Mouse (Mus musculus): ENCODE data around the gene Rps6ka4.

The Rps6ka4 gene

DNA sequence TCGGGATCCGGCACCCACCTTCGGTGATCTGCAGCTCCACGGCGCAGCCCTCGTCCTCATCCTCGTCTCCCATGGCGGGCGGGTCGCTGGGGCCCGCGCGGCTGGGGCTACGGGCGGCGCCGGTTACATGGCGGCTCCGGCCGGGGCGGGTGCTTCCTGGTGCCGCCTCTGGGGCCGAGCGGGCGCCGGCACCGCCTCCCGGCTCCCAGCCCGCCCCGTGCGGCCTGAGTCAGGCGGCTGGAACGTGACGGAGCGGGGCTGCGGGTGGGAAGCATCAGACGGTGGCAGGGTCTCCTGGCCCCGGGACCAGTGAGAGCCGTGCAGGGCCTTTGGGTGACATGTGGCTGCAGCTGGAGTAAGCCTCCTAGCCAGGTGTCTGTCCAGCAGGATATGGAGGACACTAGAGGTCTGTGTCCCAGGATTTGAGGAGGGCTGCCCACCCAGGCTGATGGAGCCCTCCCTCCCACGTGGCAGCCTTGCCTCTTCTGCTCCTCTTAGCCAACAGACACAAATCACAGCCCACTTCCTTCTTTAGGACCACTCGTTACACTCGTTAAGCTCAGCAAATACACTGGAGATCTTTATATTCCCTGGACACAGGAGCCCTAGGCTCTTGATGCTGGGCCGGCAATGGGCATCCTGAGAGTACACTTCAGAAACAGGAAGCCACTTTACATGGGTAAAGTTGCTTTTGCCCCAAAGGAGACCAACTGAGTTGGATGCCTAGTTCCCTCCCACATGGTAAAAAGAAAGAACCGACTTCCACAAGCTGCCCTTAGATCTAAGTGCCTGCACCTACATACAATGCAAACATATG lies at the start of gene Rps6ka4:
Gene Rps6ka4 (minus strand): TSS at position 162 of the 817 bp plus-strand sequence.
- DNase-seq (ENCODE audit: low spot score) = peak; percentile 70

- no peak for DNase-seq (ENCODE audit: low spot score)
Measured at GRCm38 (mm10) chr19:6877965-6878364, 37.5 kb upstream of the Rps6ka4 start.

DNA sequence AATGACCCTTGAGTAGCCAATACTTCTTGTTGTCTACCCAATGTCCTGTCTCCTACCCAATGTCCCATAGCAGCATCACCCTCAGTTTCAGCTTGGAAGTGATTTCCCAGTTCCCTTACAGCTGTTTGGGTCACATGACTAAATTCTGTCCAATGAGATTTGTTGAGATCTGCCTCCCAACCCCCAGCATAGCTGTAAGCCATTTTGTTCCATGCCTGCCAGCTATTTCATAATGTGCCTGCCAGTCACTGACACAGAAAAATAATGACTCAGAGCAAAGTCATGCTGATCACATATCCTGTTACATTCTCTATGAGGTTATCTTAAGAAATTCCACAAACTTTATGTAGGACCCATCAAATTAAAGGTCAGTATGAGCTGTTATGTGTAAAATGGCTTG lies 36.4 kb upstream of the Rps6ka4 start:
- DNase-seq (ENCODE audit: low spot score) = no peak

- DNase-seq (ENCODE audit: low spot score) = no peak
Measured at GRCm38 (mm10) chr19:6875834-6876233, 35.4 kb upstream of the Rps6ka4 start.

DNA sequence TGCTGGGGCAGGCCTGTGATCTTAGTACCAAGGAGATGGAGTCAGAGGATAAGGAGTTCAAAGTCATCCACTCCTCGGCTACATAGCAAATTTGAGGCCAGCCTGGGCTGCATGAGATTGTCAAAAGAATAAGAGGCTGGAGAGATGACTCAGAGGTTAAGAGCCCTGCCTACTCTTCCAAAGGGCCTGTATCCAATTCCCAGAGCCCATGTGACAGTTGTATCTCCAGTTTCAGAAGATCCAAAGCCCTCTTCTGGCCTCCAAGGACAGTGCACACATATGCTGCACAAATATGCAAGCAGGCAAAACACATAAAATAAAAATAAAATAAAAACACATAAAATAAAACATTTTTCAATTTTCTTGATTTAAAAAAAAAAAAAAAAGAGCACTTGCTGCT lies 33.8 kb upstream of the Rps6ka4 start:
- DNase-seq (ENCODE audit: low spot score) = no peak

DNA sequence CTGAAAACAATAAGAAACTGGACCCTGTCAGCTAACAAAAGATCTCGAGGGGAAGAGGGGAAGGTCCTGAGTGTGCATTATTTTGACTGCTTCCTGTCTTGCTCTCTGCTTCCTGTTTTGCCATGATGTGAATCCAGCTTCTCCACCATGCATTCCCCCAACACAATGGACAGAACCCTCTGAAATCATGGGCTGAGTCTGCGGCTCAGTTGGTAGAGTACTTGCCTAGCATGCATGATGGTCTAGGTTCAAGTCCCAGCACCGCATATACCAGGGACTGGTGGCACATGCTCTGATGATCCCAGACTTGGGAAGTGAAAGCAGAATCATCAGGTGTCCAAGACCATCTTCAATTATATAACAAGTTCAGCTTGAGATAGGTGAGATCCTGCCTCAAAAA lies 32.3 kb upstream of the Rps6ka4 start:
- DNase-seq (ENCODE audit: low spot score) = no peak

- DNase-seq (ENCODE audit: low spot score) = no peak
Measured at GRCm38 (mm10) chr19:6871574-6872271, 31.3 kb upstream of the Rps6ka4 start.

- peak; percentile 47 for DNase-seq (ENCODE audit: low spot score)
Measured at GRCm38 (mm10) chr19:6869355-6869754, 28.9 kb upstream of the Rps6ka4 start.

- no peak for DNase-seq (ENCODE audit: low spot score)
Measured at GRCm38 (mm10) chr19:6861451-6861850, 21.0 kb upstream of the Rps6ka4 start.

- no peak for DNase-seq (ENCODE audit: low spot score)
Measured at GRCm38 (mm10) chr19:6860706-6861105, 20.3 kb upstream of the Rps6ka4 start.

DNA sequence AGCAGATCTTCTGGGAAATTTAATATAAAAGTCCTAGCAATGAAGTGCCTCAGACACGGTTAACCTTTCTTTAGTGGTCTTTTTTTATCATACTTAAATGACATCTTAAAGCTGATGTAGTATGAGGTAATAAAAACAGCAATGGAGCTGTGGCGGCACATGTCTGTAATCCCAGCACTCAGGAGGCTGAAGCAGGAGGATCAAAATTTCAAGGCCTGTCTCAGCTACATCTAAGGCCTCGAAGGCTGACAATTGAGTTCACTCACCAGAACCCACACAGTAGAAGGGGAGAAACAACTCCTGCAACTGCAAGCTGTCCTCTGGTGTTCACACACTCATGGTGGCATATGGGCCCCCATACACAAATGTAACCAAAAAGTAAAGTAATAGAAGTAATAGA lies 19.5 kb upstream of the Rps6ka4 start:
- no peak for DNase-seq (ENCODE audit: low spot score)

- no peak for DNase-seq (ENCODE audit: low spot score)
Measured at GRCm38 (mm10) chr19:6859032-6859651, 18.7 kb upstream of the Rps6ka4 start.

DNA sequence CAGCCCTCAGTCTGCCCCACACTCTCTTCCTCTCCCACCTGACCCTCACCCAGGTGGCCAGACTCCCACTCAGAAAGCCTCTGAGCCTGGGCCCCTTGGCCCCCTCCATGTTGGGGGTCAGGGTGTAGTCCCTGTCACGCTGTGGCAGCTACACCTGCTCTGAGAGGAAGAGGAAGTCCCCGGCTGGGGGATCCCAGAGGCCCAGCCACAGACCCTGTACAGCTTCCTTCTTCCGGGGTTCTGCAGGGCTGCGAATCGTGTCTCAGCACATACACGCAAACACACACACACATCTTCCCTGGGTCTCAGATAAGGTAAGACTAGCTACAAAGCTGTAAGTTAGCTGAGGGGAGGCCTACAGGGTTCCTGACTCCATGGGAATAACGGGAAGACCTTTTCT lies 17.6 kb upstream of the Rps6ka4 start, which contains the start of gene Ccdc88b:
Gene Ccdc88b (minus strand): TSS at position 181 of the 400 bp plus-strand sequence.
- DNase-seq (ENCODE audit: low spot score) = no peak

- no peak for DNase-seq (ENCODE audit: low spot score)
Measured at GRCm38 (mm10) chr19:6857391-6858005, 17.1 kb upstream of the Rps6ka4 start.

DNA sequence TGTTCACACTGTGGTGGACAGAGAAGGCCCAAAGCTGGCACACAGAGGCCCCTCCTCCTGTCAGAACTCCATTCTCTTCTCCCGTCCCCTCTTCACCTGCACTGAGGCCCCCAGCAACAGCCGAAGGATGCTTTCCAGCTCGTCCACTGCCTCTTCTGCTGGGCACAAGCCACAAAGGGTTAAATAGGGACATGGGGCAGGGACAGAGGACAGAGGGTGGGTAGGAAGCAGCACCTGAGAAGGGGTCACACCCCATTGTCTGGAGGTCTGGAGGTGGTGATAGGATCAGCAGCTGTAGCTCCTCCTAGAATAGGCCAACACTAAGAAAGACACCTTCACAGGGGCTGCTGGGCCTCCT lies 16.5 kb upstream of the Rps6ka4 start:
- DNase-seq (ENCODE audit: low spot score) = no peak

GRCm38 (mm10) chr19:6856281-6857002 lies 16.0 kb upstream of the Rps6ka4 start:
- peak; percentile 73 for DNase-seq (ENCODE audit: low spot score)

- no peak for DNase-seq (ENCODE audit: low spot score)
Measured at GRCm38 (mm10) chr19:6855225-6856031, 15.0 kb upstream of the Rps6ka4 start.

DNA sequence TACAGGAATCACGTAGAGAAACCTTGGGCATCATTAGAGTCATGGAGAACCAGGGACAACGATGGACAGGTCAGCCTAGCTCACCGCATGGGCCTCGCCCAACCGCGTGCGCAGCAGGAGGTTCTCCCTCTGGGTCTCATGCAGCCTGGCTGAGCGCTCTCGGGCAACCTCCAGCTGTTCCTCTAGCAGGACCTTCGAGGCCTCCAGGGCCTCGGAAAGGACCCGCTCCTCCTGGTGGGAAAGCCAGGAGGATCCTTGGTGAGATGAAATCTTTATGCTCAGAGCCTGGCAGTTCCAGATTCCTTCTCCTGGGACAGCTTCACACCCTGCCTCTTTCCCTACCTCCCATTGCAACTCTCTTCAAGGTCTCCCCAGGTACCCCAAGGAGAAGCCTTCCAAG lies 14.2 kb upstream of the Rps6ka4 start:
- DNase-seq (ENCODE audit: low spot score) = no peak

DNA sequence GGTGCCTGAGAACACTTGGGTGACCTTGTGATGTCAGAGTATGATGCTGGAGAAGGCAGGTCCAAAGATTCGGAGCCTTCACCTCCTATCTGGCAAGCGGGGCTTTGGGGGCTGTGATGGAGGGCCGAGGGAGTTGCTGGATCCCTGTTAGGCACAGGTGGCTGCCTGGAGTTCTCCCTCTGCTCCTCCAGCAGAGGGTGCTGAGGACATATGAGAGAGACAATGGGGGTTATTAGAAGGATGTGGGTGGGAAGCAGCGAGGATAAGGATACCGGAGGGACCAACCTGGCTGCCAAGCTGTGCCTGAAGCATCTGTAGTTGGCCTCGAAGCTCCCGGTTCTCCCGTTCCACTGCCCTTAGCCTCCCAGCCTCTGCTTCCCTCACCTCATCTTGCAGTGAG lies 13.5 kb upstream of the Rps6ka4 start:
- DNase-seq (ENCODE audit: low spot score) = no peak

- no peak for DNase-seq (ENCODE audit: low spot score)
Measured at GRCm38 (mm10) chr19:6852393-6853305, 12.2 kb upstream of the Rps6ka4 start.
